Mouse (Mus musculus) intestine, embryonic 14.5 days (tissue): ENCODE data around the gene Usp32. TPM values are rescaled to one million over a fixed set of nuclear protein-coding genes. Genes with fewer than 3 reads are reported as not detected.

Experiments used
- ATAC-seq: fragments of 200-750 bp; cut with Nextera tagmentation; replicated peaks from 2 replicates; pipeline ENCODE4 v1.8.0; 2017; ENCODE audit warnings: low read depth, moderate number of reproducible peaks, moderate TSS enrichment, moderate library complexity; ENCODE audit not compliant: low FRiP score, low TSS enrichment
- DNase-seq: peaks from one replicate; pipeline ENCODE4 v3.0.0-alpha.2; 2018; ENCODE audit warnings: low spot score
- H3K27ac ChIP-seq: fragments of 300-500 bp; sonication (generic); 2 replicates; pipeline ENCODE4 v1.5.1; 2014; ENCODE audit warnings: low read depth, mild to moderate bottlenecking, control low read depth
- H3K27me3 ChIP-seq: fragments of 300-500 bp; sonication (generic); replicated peaks from 2 replicates; pipeline ENCODE4 v1.6.1; 2014; ENCODE audit warnings: low read length, control low read depth; ENCODE audit not compliant: control insufficient read depth, insufficient read depth
- H3K36me3 ChIP-seq: fragments of 300-500 bp; sonication (generic); 2 replicates; pipeline ENCODE4 v1.6.1; 2014; ENCODE audit warnings: low read length, control low read depth; ENCODE audit not compliant: control insufficient read depth, insufficient read depth
- H3K4me1 ChIP-seq: fragments of 300-500 bp; sonication (generic); replicated peaks from 2 replicates; pipeline ENCODE4 v1.6.1; 2014; ENCODE audit warnings: low read length, control low read depth, mixed read lengths; ENCODE audit not compliant: control insufficient read depth, insufficient read depth
- H3K4me2 ChIP-seq: fragments of 300-500 bp; sonication (generic); 2 replicates; pipeline ENCODE4 v1.6.1; 2014; ENCODE audit warnings: low read length
- H3K4me3 ChIP-seq: fragments of 300-500 bp; sonication (generic); 2 replicates; pipeline ENCODE4 v1.5.1; 2014; ENCODE audit warnings: low read depth, low read length, control low read depth, mixed read lengths
- H3K9ac ChIP-seq: fragments of 300-500 bp; sonication (generic); 2 replicates; pipeline ENCODE4 v1.6.1; 2014; ENCODE audit warnings: mild to moderate bottlenecking, low read length
- H3K9me3 ChIP-seq: fragments of 300-500 bp; sonication (generic); 2 replicates; pipeline ENCODE4 v1.6.1; 2016; ENCODE audit warnings: low read length, control low read depth; ENCODE audit not compliant: control insufficient read depth
- WGBS: fragments of 180-500 bp; shearing (Covaris S2); extraction: QIAGEN DNeasy Blood & Tissue Kit; methylation state at CpG from one replicate; pipeline ENCODE4 v1.1.7; 2014; 5-methylcytosine and 5-hydroxymethylcytosine counted together
- polyA plus RNA-seq: library from polyadenylated mRNA; unstranded; fragments of >200 nt; fragmentation: Nextera tagmentation; extraction: Ambion mirVana; gene quantifications from 2 replicates; pipeline ENCODE4 v1.2.1, GENCODE M21; 2014

Gene Usp32
- polyA plus RNA-seq, 1 experiment from 2014 or later = 5.5 TPM

GRCm38 (mm10) chr11:85109957-85110356 lies 30.0 kb downstream of the Usp32 start:
- H3K36me3 ChIP-seq = no peaks in the 10 kb centered on the region
- H3K27me3 ChIP-seq = no peaks in the 10 kb centered on the region
- no peak overlapping the region for H3K27ac ChIP-seq
- ATAC-seq (no peak), DNase-seq (no peak)
- no peak overlapping the region for H3K4me3 ChIP-seq
- H3K9ac ChIP-seq = no peak overlapping the region
- no peaks in the 10 kb centered on the region for H3K4me1 ChIP-seq
- H3K9me3 ChIP-seq = no peaks in the 10 kb centered on the region
- no peak overlapping the region for H3K4me2 ChIP-seq

GRCm38 (mm10) chr11:85107217-85107616 lies 32.7 kb downstream of the Usp32 start:
- WGBS = 95% methylated on average over 3 of the region's 3 CpGs
- Histone ChIP-seq H3K36me3 (peaks cover 6% of the 10 kb centered on the region; the same call in 1 of the 2 replicates), H3K9me3 (no peaks in the 10 kb centered on the region), H3K27me3 (no peaks in the 10 kb centered on the region), H3K9ac (no peak overlapping the region), H3K4me3 (no peak overlapping the region), H3K27ac (no peak overlapping the region), H3K4me1 (no peaks in the 10 kb centered on the region), H3K4me2 (no peak overlapping the region)
- DNase-seq (no peak), ATAC-seq (no peak)

- no peak overlapping the region for H3K4me2 ChIP-seq
- H3K4me3 ChIP-seq = no peak overlapping the region
- H3K27me3 ChIP-seq = no peaks in the 10 kb centered on the region
- H3K4me1 ChIP-seq = no peaks in the 10 kb centered on the region
- peaks cover 6% of the 10 kb centered on the region; the same call in 1 of the 2 replicates for H3K36me3 ChIP-seq
- H3K27ac ChIP-seq = no peak overlapping the region
- no peaks in the 10 kb centered on the region for H3K9me3 ChIP-seq
- WGBS = 96% methylated on average over 2 of the region's 2 CpGs
- no peak for ATAC-seq
- no peak for DNase-seq
- no peak overlapping the region for H3K9ac ChIP-seq
Measured at GRCm38 (mm10) chr11:85105836-85106235, 34.1 kb downstream of the Usp32 start.

- H3K9ac ChIP-seq = no peak overlapping the region
- H3K4me1 ChIP-seq = no peaks in the 10 kb centered on the region
- ATAC-seq = no peak
- H3K4me3 ChIP-seq = no peak overlapping the region
- H3K36me3 ChIP-seq = peaks cover 6% of the 10 kb centered on the region; the same call in 1 of the 2 replicates
- H3K9me3 ChIP-seq = no peaks in the 10 kb centered on the region
- H3K27ac ChIP-seq = no peak overlapping the region
- DNase-seq = no peak
- no peak overlapping the region for H3K4me2 ChIP-seq
- 62% methylated on average over 2 of the region's 2 CpGs for WGBS
- no peaks in the 10 kb centered on the region for H3K27me3 ChIP-seq
Measured at GRCm38 (mm10) chr11:85103763-85104162, 36.2 kb downstream of the Usp32 start.

- Histone ChIP-seq H3K27me3 (no peaks in the 10 kb centered on the region), H3K9me3 (no peaks in the 10 kb centered on the region), H3K27ac (no peak overlapping the region), H3K36me3 (no peaks in the 10 kb centered on the region), H3K9ac (no peak overlapping the region), H3K4me3 (no peak overlapping the region), H3K4me2 (no peak overlapping the region), H3K4me1 (no peaks in the 10 kb centered on the region)
- ATAC-seq (no peak), DNase-seq (no peak)
- 53% methylated on average over 5 of the region's 5 CpGs for WGBS
Measured at GRCm38 (mm10) chr11:85095116-85095515, 44.8 kb downstream of the Usp32 start.

- Histone ChIP-seq H3K9ac (no peak overlapping the region), H3K36me3 (peaks cover 10% of the 10 kb centered on the region; the same call in 1 of the 2 replicates), H3K9me3 (no peaks in the 10 kb centered on the region), H3K27me3 (no peaks in the 10 kb centered on the region), H3K27ac (no peak overlapping the region), H3K4me3 (no peak overlapping the region), H3K4me1 (no peaks in the 10 kb centered on the region), H3K4me2 (no peak overlapping the region)
- no peak for DNase-seq
- ATAC-seq = no peak
Measured at GRCm38 (mm10) chr11:85086253-85086652, 53.7 kb downstream of the Usp32 start.

- no peaks in the 10 kb centered on the region for H3K4me1 ChIP-seq
- no peak overlapping the region for H3K4me3 ChIP-seq
- H3K27ac ChIP-seq = no peak overlapping the region
- H3K27me3 ChIP-seq = no peaks in the 10 kb centered on the region
- no peaks in the 10 kb centered on the region for H3K9me3 ChIP-seq
- no peak overlapping the region for H3K9ac ChIP-seq
- no peak overlapping the region for H3K4me2 ChIP-seq
- no peak for ATAC-seq
- 97% methylated on average over 4 of the region's 4 CpGs for WGBS
- no peak for DNase-seq
- 0 out of 2 replicates have a peak, but pooled peaks cover 4% of the 10 kb centered on the region for H3K36me3 ChIP-seq
Measured at GRCm38 (mm10) chr11:85067871-85068270, 72.1 kb downstream of the Usp32 start.

GRCm38 (mm10) chr11:85058562-85058961 lies 81.4 kb downstream of the Usp32 start:
- no peak overlapping the region for H3K9ac ChIP-seq
- 0 out of 2 replicates have a peak, but pooled peaks cover 7% of the 10 kb centered on the region for H3K36me3 ChIP-seq
- H3K4me2 ChIP-seq = no peak overlapping the region
- no peak overlapping the region for H3K4me3 ChIP-seq
- DNase-seq (no peak), ATAC-seq (no peak)
- H3K27me3 ChIP-seq = no peaks in the 10 kb centered on the region
- H3K27ac ChIP-seq = no peak overlapping the region
- H3K4me1 ChIP-seq = no peaks in the 10 kb centered on the region
- WGBS = 91% methylated on average over 4 of the region's 4 CpGs
- no peaks in the 10 kb centered on the region for H3K9me3 ChIP-seq

GRCm38 (mm10) chr11:85057544-85057943 lies 82.4 kb downstream of the Usp32 start:
- Histone ChIP-seq H3K9ac (no peak overlapping the region), H3K4me1 (no peaks in the 10 kb centered on the region), H3K36me3 (0 out of 2 replicates have a peak, but pooled peaks cover 7% of the 10 kb centered on the region), H3K27ac (no peak overlapping the region), H3K27me3 (no peaks in the 10 kb centered on the region), H3K9me3 (no peaks in the 10 kb centered on the region), H3K4me2 (no peak overlapping the region), H3K4me3 (no peak overlapping the region)
- no peak for DNase-seq
- no peak for ATAC-seq
- WGBS = 92% methylated on average over 1 of the region's 1 CpGs
